Mouse (Mus musculus) bone marrow macrophage, adult 2 months (primary cell): ENCODE measurements around the gene Gm12800. TPM values are rescaled to one million over a fixed set of nuclear protein-coding genes. Genes with fewer than 3 reads are reported as not detected.
"Not testable (repeated sequence)": the region's sequence is repeated elsewhere in the genome, so short reads cannot be mapped to it uniquely, and the experiment has no call there.

ENCODE experiments used
- H3K27ac ChIP-seq: 2 replicates; pipeline ENCODE4 v1.5.1; 2012; ENCODE audit warnings: low read depth, low read length; ENCODE audit not compliant: insufficient read depth
- H3K4me1 ChIP-seq: 2 replicates; pipeline ENCODE4 v1.6.1; 2012; ENCODE audit warnings: low read length; ENCODE audit not compliant: control insufficient read depth, insufficient read depth
- H3K4me3 ChIP-seq: 2 replicates; pipeline ENCODE4 v1.5.1; 2012; ENCODE audit warnings: mild to moderate bottlenecking, low read length, moderate library complexity; ENCODE audit not compliant: insufficient read depth
- CTCF ChIP-seq: IDR thresholded peaks from 2 replicates; pipeline ENCODE4 v1.5.1; 2012; ENCODE audit warnings: low read depth, mild to moderate bottlenecking, low read length, moderate library complexity
- POLR2A ChIP-seq: IDR thresholded peaks from 2 replicates; pipeline ENCODE4 v1.6.1; 2012; ENCODE audit warnings: mild to moderate bottlenecking, low read depth, low read length, borderline replicate concordance
- polyA plus RNA-seq: library from polyadenylated mRNA; stranded (reverse); fragments of >200 nt; gene quantifications from 2 replicates; pipeline ENCODE4 v1.2.4, GENCODE M21; 2012; ENCODE audit not compliant: missing spikeins, insufficient read depth, insufficient read length

Gene Gm12800
- not detected in 2 replicates for polyA plus RNA-seq

DNA sequence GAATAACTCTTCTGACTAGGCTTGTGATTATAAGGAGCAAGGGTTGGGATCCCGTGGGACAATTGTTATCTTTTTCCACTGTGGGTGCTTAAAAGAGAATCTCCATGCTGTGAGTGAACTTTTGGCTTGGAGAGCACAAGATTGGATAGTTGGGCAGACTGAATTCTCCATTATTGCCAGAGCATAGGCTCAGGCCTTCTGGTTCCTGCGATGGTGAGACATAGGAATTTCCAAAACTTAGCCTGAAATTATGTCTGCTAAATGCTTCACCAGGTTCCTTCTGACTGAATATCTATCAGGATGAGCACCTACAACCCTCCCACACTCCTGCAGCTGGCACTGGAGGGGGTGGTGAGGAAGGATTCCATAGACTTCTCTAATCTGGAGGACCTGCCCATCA is at the start of gene Gm12800:
Gene Gm12800, plus strand, starts transcription at position 301 of the 400 bp plus-strand sequence.
- H3K4me3 ChIP-seq, H3K4me1 ChIP-seq: not testable (repeated sequence)

DNA sequence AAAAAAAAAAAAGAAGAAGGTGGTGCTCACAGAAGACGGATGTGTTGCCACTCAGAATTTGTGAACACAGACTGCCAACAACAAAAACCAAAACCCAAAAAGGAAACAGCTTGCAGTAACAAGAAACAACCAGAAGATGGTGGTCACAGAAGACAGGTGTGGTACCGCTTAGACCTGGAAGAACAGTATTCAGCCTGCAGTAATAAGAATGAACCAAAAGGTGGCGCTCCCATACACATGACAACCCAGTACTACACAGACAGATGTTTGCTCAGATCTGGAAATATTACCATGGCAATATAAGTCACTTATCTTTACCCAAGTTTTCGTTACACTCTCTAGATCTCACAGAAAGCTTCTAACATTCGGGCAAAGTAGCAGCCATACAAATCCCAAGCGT is 48.0 kb upstream of the Gm12800 start:
- Histone ChIP-seq H3K4me3 (no peak overlapping the region), H3K4me1 (no peaks in the 10 kb centered on the region), H3K27ac (no peak overlapping the region)
- TF ChIP-seq CTCF, result no peak
- TF ChIP-seq POLR2A, result no peak

More for the DNA sequence above, at the start of gene Gm12800:
- not testable (repeated sequence) for H3K27ac ChIP-seq

DNA sequence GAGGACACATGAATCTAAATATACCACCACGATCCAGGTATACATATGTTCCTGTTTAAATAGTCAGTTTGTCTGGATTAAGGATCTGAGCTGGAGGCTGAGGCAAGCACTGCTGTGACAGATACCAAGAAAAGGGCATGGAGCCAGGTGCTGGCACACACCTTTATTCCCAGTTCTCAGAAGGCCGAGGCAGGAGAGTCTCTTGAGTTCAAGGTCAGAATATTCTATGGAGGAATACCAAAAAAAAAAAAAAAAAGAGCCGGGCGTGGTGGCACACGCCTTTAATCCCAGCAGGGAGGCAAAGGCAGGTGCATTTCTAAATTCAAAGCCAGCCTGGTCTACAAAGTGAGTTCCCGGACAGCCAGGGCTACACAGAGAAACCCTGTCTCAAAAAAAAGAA is 46.6 kb upstream of the Gm12800 start:
- H3K4me1 ChIP-seq, result no peaks in the 10 kb centered on the region
- no peak overlapping the region for H3K27ac ChIP-seq
- no peak overlapping the region for H3K4me3 ChIP-seq
- TF ChIP-seq POLR2A, result no peak
- TF ChIP-seq CTCF, result no peak

DNA sequence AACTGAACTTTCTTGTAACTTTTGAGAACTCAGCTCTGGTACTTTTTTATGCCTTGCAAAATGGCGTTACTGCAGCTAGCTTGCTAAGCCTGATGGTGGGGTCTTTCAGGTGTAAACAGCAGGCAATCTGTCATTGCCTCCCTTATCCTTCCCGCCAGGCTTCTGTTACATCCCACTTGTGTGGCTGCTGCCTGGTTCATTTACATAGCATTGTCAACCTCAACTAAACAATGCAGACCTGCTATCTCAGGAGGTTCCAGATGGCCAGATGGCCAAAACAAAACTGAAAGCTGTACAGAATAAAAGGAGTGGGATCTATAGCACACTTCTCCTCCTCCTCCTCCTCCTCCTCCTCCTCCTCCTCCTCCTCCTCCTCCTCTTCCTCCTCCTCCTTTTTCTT is 36.9 kb upstream of the Gm12800 start:
- not testable (repeated sequence) for H3K4me1 ChIP-seq, H3K4me3 ChIP-seq, H3K27ac ChIP-seq

DNA sequence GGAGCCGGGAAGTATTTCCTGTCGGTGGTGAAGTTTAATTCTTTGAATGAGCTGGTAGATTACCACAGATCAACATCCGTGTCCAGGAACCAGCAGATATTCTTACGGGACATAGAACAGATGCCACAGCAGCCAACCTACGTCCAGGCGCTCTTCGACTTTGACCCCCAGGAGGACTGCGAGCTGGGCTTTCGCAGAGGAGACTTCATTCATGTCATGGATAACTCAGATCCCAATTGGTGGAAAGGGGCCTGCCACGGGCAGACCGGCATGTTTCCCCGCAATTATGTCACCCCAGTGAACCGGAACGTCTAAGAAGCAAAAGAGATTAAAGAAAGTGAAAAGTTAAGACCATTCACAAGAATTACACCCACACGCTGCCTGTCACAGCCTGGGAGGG is 33.2 kb upstream of the Gm12800 start:
- not testable (repeated sequence) for H3K4me3 ChIP-seq, H3K4me1 ChIP-seq, H3K27ac ChIP-seq

DNA sequence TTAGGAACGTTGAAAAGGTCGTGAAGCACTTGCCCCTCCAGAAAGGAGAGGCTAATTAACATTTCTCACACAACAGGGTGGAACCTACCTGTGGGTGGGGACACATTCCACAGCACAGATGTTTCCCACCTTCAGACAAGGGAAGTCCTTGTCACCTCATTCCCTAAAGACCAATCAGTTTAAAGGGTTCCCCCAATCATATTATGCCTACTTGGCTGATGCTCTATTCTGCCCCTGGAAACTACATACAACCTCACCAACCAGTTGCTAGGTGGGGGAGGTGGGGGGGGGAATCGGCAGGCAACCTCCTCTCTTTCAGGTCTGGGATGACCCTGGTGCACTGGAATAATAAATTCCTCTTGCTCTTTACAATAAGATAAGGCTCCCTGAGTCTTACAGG is 25.3 kb upstream of the Gm12800 start:
- no peak overlapping the region for H3K27ac ChIP-seq
- H3K4me3 ChIP-seq, result no peak overlapping the region
- no peak for TF ChIP-seq POLR2A
- no peak for TF ChIP-seq CTCF
- H3K4me1 ChIP-seq, result no peaks in the 10 kb centered on the region

DNA sequence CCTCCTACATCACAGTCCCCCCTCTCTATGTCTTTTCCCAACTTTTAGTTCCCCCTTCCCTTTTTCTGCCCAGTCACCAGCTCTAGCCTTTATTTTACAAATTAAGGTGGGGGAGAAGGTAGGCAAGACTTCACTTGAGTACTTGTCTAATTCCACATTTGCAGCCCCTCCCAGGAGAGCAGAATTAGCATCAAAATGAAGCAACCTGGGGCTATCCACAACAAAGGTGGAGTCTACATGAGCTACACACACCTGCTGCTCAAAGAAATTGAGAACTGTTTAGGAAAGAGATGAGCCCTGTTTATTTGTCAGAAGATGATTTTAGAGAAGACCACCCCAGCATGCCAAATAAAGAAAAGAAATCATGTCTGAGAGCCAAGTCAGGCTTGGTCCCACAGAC is 19.5 kb upstream of the Gm12800 start:
- H3K4me3 ChIP-seq, result no peak overlapping the region
- H3K27ac ChIP-seq, result no peak overlapping the region
- TF ChIP-seq CTCF, result no peak
- H3K4me1 ChIP-seq, result no peaks in the 10 kb centered on the region

DNA sequence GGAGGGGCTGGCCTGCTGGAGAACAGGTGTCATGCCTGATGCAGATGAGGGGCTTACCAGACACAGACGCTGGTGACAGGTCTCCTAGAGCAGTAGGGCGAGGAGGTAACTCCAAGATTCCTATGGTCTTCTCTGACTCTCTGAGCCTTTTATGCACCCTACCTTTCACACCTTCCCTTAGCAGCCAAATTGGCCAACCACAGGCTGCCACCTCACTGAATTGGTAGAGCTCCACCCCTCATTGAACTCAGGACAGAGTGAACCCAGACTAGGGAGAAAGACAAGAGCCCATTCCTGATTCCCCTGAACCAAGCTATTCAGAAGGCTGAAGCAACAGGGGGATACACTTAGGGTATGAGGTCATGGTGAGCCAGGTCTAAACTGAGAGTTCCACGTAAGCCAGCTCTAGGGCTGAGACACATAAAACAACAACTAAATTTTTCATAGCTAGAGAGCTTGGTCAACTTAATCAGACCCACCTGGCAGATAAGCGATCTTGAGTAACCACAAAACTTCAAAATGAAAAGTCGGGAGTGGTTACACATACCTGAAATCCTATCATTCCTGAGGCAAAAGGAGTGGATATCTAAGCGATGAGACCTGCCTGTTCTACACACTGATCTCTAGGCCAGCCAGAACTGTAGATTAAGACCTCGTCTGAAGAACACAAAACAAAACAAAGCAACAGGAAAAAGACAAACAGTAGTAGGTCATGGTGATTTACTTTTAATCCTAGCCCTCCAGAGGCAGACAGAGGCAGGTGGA is 15.1 kb upstream of the Gm12800 start, which contains the start of gene C130073F10Rik:
Gene C130073F10Rik, minus strand, starts transcription at position 134 of the 765 bp plus-strand sequence.
- TF ChIP-seq POLR2A (no peak), CTCF (no peak)
- H3K4me3 ChIP-seq, result no peak within 1 kb of the TSS
- H3K27ac ChIP-seq, result no peak within 1 kb of the TSS
- H3K4me1 ChIP-seq, result no peaks in the 10 kb centered on the region

DNA sequence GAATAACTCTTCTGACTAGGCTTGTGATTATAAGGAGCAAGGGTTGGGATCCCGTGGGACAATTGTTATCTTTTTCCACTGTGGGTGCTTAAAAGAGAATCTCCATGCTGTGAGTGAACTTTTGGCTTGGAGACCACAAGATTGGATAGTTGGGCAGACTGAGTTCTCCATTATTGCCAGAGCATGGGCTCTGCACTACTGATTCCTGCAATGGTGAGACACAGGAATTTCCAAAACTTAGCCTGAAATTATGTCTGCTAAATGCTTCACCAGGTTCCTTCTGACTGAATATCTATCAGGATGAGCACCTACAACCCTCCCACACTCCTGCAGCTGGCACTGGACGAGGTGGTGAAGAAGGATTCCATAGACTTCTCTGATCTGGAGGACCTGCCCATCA is 31.2 kb downstream of the Gm12800 start, which contains the start of gene Gm12794:
Gene Gm12794, plus strand, starts transcription at position 301 of the 400 bp plus-strand sequence.
- H3K4me1 ChIP-seq, H3K4me3 ChIP-seq, H3K27ac ChIP-seq: not testable (repeated sequence)

Other genes with a start within 250 kb of the Gm12800 start
- not detected in 2 replicates for gene Lepr, start 191.7 kb upstream of the Gm12800 start, polyA plus RNA-seq
- not detected in 2 replicates for gene B020004J07Rik, start 65.1 kb upstream of the Gm12800 start, polyA plus RNA-seq
- not detected in 2 replicates for gene C130073F10Rik, start 15.3 kb upstream of the Gm12800 start, polyA plus RNA-seq
- not detected in 2 replicates for gene Gm12794, start 31.3 kb downstream of the Gm12800 start, polyA plus RNA-seq
- not detected in 2 replicates for gene Gm12790, start 71.9 kb downstream of the Gm12800 start, polyA plus RNA-seq
- not detected in 2 replicates for gene Gm12789, start 77.5 kb downstream of the Gm12800 start, polyA plus RNA-seq
- 17.2 and 19.5 TPM in 2 replicates for gene Pde4b, start 178.4 kb downstream of the Gm12800 start, polyA plus RNA-seq